In the genomic region with DNA sequence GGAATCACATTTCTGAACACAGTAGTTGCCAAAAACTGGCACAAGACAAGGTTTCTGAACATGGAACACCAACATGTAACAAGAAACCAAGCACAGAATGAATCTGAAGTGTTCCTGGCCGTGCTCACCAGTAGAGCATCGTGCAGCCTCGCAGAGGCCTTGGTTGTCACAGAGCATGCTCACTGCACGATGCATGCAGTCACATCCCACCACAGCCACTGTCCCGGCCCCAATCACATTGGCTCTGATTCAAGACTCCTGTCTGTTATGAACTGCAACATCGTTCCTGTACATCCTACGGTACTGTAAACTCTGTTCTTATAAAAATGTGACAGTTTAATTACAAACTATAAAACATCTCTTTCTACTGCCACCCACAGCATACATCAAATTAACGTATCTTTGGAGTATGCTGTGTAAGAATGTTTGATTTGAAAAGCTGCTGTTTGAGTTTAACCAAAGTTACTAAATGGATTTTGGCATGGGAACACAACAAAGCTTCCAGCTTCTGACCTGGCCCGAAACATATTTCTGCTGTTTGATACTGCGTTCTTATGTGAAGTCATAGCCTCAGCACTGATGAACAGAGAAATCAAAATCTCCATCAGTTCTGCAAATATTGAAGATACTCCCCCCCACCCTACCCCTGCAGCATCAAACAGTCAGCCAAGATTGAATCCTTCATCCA, we compare ENCODE assay signal across 27 mouse cellular contexts. TPM values are rescaled to one million over a fixed set of nuclear protein-coding genes. Genes with fewer than 3 reads are reported as not detected.
DNase-seq lines count a peak whose midpoint lies in the region; ATAC-seq and TF ChIP-seq lines count a peak whose summit lies in the region.
"Had no signal": no experiment of that assay in that cellular context is flagged by ENCODE, and none has a peak within 500 bp of the region (broad histone marks: within the 10 kb centered on the region; RNA-seq: fewer than 3 reads in every experiment).

No protein-coding gene starts in this region.

- H3K4me2 ChIP-seq in kidney, embryonic 15.5 days = no peak overlapping the region
- H3K4me2 ChIP-seq in lung, embryonic 15.5 days = no peak overlapping the region
- H3K4me2 ChIP-seq in stomach, embryonic 14.5 days (replicated peaks; ENCODE audit: low read depth, low read length) = no peak overlapping the region
- H3K4me2 ChIP-seq in stomach, postnatal 0 days (replicated peaks; ENCODE audit: low read depth) = no peak overlapping the region
- H3K4me2 ChIP-seq: embryonic facial prominence, embryonic 15.5 days; heart, embryonic 15.5 days; hindbrain, embryonic 15.5 days; limb, embryonic 12.5 days; liver, embryonic 11.5 days; midbrain, embryonic 11.5 days; neural tube, embryonic 15.5 days had no signal

- no peak overlapping the region for H3K4me3 ChIP-seq in kidney, embryonic 15.5 days (replicated peaks)
- no peak overlapping the region for H3K4me3 ChIP-seq in lung, embryonic 15.5 days
- no peak overlapping the region for H3K4me3 ChIP-seq in stomach, embryonic 14.5 days (ENCODE audit: low read depth, low read length)
- H3K4me3 ChIP-seq in stomach, postnatal 0 days (ENCODE audit: low read depth, low read length) = no peak overlapping the region
- no peak overlapping the region for H3K4me3 ChIP-seq in hindbrain, embryonic 10.5 days
- H3K4me3 ChIP-seq: embryonic facial prominence, embryonic 15.5 days; heart, embryonic 15.5 days; hindbrain, embryonic 15.5 days; limb, embryonic 12.5 days; neural tube, embryonic 15.5 days had no signal

- H3K9ac ChIP-seq in kidney, embryonic 15.5 days = no peak overlapping the region
- H3K9ac ChIP-seq in lung, embryonic 15.5 days = no peak overlapping the region
- no peak overlapping the region for H3K9ac ChIP-seq in stomach, embryonic 14.5 days (replicated peaks; ENCODE audit: low read depth, low read length)
- H3K9ac ChIP-seq in stomach, postnatal 0 days (ENCODE audit: low read length) = no peak overlapping the region
- H3K9ac ChIP-seq: embryonic facial prominence, embryonic 15.5 days; heart, embryonic 15.5 days; hindbrain, embryonic 15.5 days; limb, embryonic 12.5 days; liver, postnatal 0 days; neural tube, embryonic 15.5 days had no signal

- WGBS in kidney, embryonic 15.5 days = 55% methylated on average over 10 of the region's 10 CpGs
- WGBS in lung, embryonic 15.5 days = 56% methylated on average over 10 of the region's 10 CpGs
- WGBS in stomach, embryonic 14.5 days = 57% methylated on average over 10 of the region's 10 CpGs
- WGBS in stomach, postnatal 0 days = 50% methylated on average over 10 of the region's 10 CpGs
- WGBS in hindbrain, embryonic 10.5 days = 92% methylated on average over 10 of the region's 10 CpGs

- DNase-seq in kidney, adult 8-10 months = no peak
- no peak for DNase-seq in lung, postnatal 25 days (ENCODE audit: low spot score)
- DNase-seq in stomach, postnatal 0 days (ENCODE audit: low spot score) = no peak
- DNase-seq in hindbrain, embryonic 10.5 days (ENCODE audit: low spot score) = no peak
- DNase-seq: adrenal gland, adult 2 months; cerebellum, adult 11 months; cerebellum, adult 9-11 months; gastrocnemius, postnatal 25 days; heart, postnatal 36 days; kidney, adult 2 months; layer of hippocampus, postnatal 36 days; liver, postnatal 0 days; right cerebral cortex, adult 18-20 months; right cerebral cortex, postnatal 4 days; thymus, postnatal 25 days had no signal

- no peaks in the 10 kb centered on the region for H3K9me3 ChIP-seq in kidney, embryonic 15.5 days (replicated peaks)
- H3K9me3 ChIP-seq in lung, embryonic 15.5 days = no peaks in the 10 kb centered on the region
- no peaks in the 10 kb centered on the region for H3K9me3 ChIP-seq in stomach, embryonic 14.5 days (ENCODE audit: control insufficient read depth, low read depth, low read length)
- no peaks in the 10 kb centered on the region for H3K9me3 ChIP-seq in stomach, postnatal 0 days (ENCODE audit: control insufficient read depth, low read length)
- no peaks in the 10 kb centered on the region for H3K9me3 ChIP-seq in hindbrain, embryonic 10.5 days
- H3K9me3 ChIP-seq: embryonic facial prominence, embryonic 15.5 days; heart, embryonic 15.5 days; hindbrain, embryonic 15.5 days; limb, embryonic 12.5 days; neural tube, embryonic 15.5 days had no signal

- H3K36me3 ChIP-seq in kidney, embryonic 15.5 days = no peaks in the 10 kb centered on the region
- no peaks in the 10 kb centered on the region for H3K36me3 ChIP-seq in lung, embryonic 15.5 days
- no peaks in the 10 kb centered on the region for H3K36me3 ChIP-seq in stomach, embryonic 14.5 days (ENCODE audit: control insufficient read depth, insufficient read depth, low read length)
- no peaks in the 10 kb centered on the region for H3K36me3 ChIP-seq in stomach, postnatal 0 days (ENCODE audit: control insufficient read depth, insufficient read depth, low read length)
- no peaks in the 10 kb centered on the region for H3K36me3 ChIP-seq in hindbrain, embryonic 10.5 days
- H3K36me3 ChIP-seq: embryonic facial prominence, embryonic 15.5 days; heart, embryonic 15.5 days; hindbrain, embryonic 15.5 days; limb, embryonic 12.5 days; neural tube, embryonic 15.5 days had no signal

- ATAC-seq in kidney, embryonic 15.5 days (replicated peaks; ENCODE audit: low FRiP score) = peak; percentile 72
- ATAC-seq in lung, embryonic 15.5 days (ENCODE audit: borderline replicate concordance, extremely low read depth, low FRiP score, low TSS enrichment) = peak; percentile 75; the same call in 1 of the 2 replicates
- no peak for ATAC-seq in stomach, embryonic 14.5 days (ENCODE audit: insufficient number of reproducible peaks, insufficient read depth, low FRiP score, low read depth)
- no peak for ATAC-seq in stomach, postnatal 0 days (ENCODE audit: low FRiP score, low TSS enrichment)
- ATAC-seq: forebrain, embryonic 14.5 days; liver, postnatal 0 days had no signal

- TF ChIP-seq EP300 in stomach, postnatal 0 days (optimal IDR thresholded peaks at IDR 0.05) = no peak

- TF ChIP-seq CTCF in stomach, postnatal 0 days (IDR thresholded peaks at IDR 0.05; ENCODE audit: low read depth) = no peak

- H3K4me1 ChIP-seq in kidney, embryonic 15.5 days = peaks cover 16% of the 10 kb centered on the region
- peaks cover 11% of the 10 kb centered on the region for H3K4me1 ChIP-seq in lung, embryonic 15.5 days
- H3K4me1 ChIP-seq in stomach, embryonic 14.5 days (ENCODE audit: control insufficient read depth, insufficient read depth, low read length) = peaks cover 21% of the 10 kb centered on the region
- no peaks in the 10 kb centered on the region; the same call in 1 of the 2 replicates for H3K4me1 ChIP-seq in stomach, postnatal 0 days (replicated peaks; ENCODE audit: control insufficient read depth, insufficient read depth)
- peaks cover 4% of the 10 kb centered on the region; the same call in 1 of the 2 replicates for H3K4me1 ChIP-seq in hindbrain, embryonic 10.5 days (replicated peaks)
- H3K4me1 ChIP-seq: hindbrain, embryonic 15.5 days had no signal

- H3K27me3 ChIP-seq in kidney, embryonic 15.5 days = no peaks in the 10 kb centered on the region
- no peaks in the 10 kb centered on the region for H3K27me3 ChIP-seq in lung, embryonic 15.5 days
- no peaks in the 10 kb centered on the region for H3K27me3 ChIP-seq in stomach, embryonic 14.5 days (ENCODE audit: control insufficient read depth, insufficient read depth, low read length)
- H3K27me3 ChIP-seq in stomach, postnatal 0 days (ENCODE audit: control insufficient read depth, insufficient read depth, low read length) = no peaks in the 10 kb centered on the region
- no peaks in the 10 kb centered on the region for H3K27me3 ChIP-seq in hindbrain, embryonic 10.5 days (ENCODE audit: insufficient read depth, poor library complexity, severe bottlenecking)
- H3K27me3 ChIP-seq: embryonic facial prominence, embryonic 15.5 days; heart, embryonic 15.5 days; hindbrain, embryonic 15.5 days; limb, embryonic 12.5 days; neural tube, embryonic 15.5 days had no signal

- peak overlapping the region; percentile 71 for H3K27ac ChIP-seq in kidney, embryonic 15.5 days
- peak overlapping the region; percentile 50 for H3K27ac ChIP-seq in lung, embryonic 15.5 days
- H3K27ac ChIP-seq in stomach, embryonic 14.5 days (ENCODE audit: low read length) = peak overlapping the region; percentile 76; the same call in 1 of the 2 replicates
- H3K27ac ChIP-seq in stomach, postnatal 0 days (replicated peaks) = peak overlapping the region; percentile 78
- H3K27ac ChIP-seq in hindbrain, embryonic 10.5 days = no peak overlapping the region
- H3K27ac ChIP-seq: embryonic facial prominence, embryonic 15.5 days; hindbrain, embryonic 15.5 days; limb, embryonic 12.5 days; macrophage; neural tube, embryonic 15.5 days had no signal

RNA-seq across cellular contexts. Expression of gene Synpo2, which starts 50.6 kb away (rescaled TPM):
- 8.3 and 11.5 TPM in 2 replicates for polyA plus RNA-seq in kidney, embryonic 15.5 days (2015; fragmentation: Nextera tagmentation; extraction: Ambion mirVana)
- polyA plus RNA-seq in lung, embryonic 15.5 days (2015; fragmentation: Nextera tagmentation; extraction: Ambion mirVana) = 11.3 and 12.2 TPM in 2 replicates
- 39.9 and 43.6 TPM in 2 replicates for polyA plus RNA-seq in stomach, embryonic 14.5 days (2014; fragmentation: Nextera tagmentation; extraction: Ambion mirVana)
- 19.9 and 20.7 TPM in 2 replicates for polyA plus RNA-seq in stomach, postnatal 0 days (2015; fragmentation: Nextera tagmentation; extraction: Ambion mirVana)
- 2.8 and 3.4 TPM in 2 replicates for polyA plus RNA-seq in hindbrain, embryonic 10.5 days (2016; fragmentation: Nextera tagmentation; extraction: Ambion mirVana)

Comparison
In these comparisons a context has a peak if more than half of its experiments do, and no peak if none do; other contexts are left out.
1. ATAC-seq: peak in kidney, embryonic 15.5 days (single experiment) and lung, embryonic 15.5 days (single experiment); none in stomach, embryonic 14.5 days (single experiment) and stomach, postnatal 0 days (single experiment).